Mouse (Mus musculus) brain, embryonic 14.5 days (tissue): ENCODE measurements around the gene Casr.

Source experiments
- CTCF ChIP-seq: fragments of 200-500 bp; IDR thresholded peaks from 2 replicates; pipeline ENCODE4 v1.5.1; 2012; ENCODE audit warnings: inconsistent platforms, mild to moderate bottlenecking, moderate library complexity, borderline replicate concordance; ENCODE audit not compliant: insufficient read depth, insufficient read length; ENCODE audit errors: extremely low read depth
- POLR2A ChIP-seq: fragments of 200-500 bp; IDR thresholded peaks from 2 replicates; pipeline ENCODE4 v1.6.1; 2012; ENCODE audit warnings: mild to moderate bottlenecking, inconsistent platforms, borderline replicate concordance; ENCODE audit not compliant: poor library complexity, insufficient read depth, insufficient read length, severe bottlenecking; ENCODE audit errors: extremely low read depth

- TF ChIP-seq CTCF (no peak), POLR2A (no peak)
These were observed 33.1 kb downstream of the Casr start for GRCm38 (mm10) chr16:36528822-36529221.
